Mouse (Mus musculus) adrenal gland, adult 2 months (tissue): Measurements from ENCODE around the gene Prr15. TPM values are rescaled to one million over a fixed set of nuclear protein-coding genes. Genes with fewer than 3 reads are reported as not detected.
A peak's percentile ranks its signal among the peaks of the same experiment; 100 is the strongest.

Source experiments
- DNase-seq: peaks from one replicate; pipeline ENCODE4 v3.0.0; 2021
- polyA plus RNA-seq: library from polyadenylated mRNA; depleted of rRNA; stranded (reverse); fragments of >200 nt; gene quantifications from 2 replicates; pipeline ENCODE4 v1.2.3, GENCODE M21; 2012
- total RNA-seq, 2 experiments: library from RNA; stranded (reverse); gene quantifications; 2 replicates each; pipeline ENCODE4 v1.2.3; 2021

The Prr15 gene
- total and polyA plus RNA-seq, 3 experiments = 1.4 to 6.2 (median 2.1) TPM

DNA sequence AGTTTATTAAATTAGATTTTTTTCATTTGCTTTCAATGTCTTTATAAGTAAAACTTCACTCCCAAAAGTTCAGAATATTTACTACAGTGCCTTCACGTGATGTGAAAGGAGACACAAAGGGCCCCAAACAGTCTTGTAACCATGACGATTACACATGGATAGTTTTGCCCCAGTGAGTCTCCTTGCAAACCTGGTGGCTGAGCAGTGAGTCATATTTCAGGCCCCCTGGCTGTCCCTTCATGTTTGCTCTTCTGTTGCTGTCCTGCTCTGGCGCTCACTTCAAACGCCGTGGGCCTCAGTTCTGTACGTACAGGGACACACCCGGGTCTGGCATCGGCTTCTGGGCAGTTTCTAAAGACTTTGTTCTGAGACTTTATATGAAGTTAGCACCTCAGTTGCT, 6.6 kb downstream of the Prr15 start:
- peak; percentile 47 for DNase-seq

DNA sequence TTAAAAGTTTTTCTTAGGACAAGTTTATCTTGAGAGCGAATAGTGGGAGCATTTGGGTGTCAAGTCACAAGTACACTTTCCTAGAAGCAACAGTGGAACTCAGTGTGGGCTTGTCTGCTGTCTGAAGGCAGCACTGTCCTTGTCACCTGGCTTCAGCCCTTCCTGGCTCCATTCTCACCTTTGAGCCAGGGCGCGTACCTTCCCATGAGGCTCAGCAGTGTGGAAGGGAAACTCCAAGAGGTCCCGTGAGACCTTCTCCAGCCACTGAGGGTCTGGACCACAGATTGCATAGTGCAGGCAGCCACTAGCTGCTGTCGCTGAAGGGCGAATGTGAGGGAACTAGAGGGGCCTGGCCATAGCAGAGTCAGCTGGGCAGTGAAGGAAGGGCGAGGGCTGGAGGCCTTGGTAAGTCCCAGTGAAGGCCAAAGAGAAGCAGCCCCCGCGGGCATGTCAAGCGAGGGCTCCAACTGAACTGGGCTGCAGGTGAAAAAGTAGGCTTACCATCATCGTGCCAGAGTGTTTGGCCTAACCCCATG, 7.5 kb downstream of the Prr15 start:
- DNase-seq = peak; percentile 29

- DNase-seq = no peak
Measured at GRCm38 (mm10) chr6:54333652-54334396, 8.2 kb downstream of the Prr15 start.

- no peak for DNase-seq
Measured at GRCm38 (mm10) chr6:54337321-54337720, 11.7 kb downstream of the Prr15 start.

DNA sequence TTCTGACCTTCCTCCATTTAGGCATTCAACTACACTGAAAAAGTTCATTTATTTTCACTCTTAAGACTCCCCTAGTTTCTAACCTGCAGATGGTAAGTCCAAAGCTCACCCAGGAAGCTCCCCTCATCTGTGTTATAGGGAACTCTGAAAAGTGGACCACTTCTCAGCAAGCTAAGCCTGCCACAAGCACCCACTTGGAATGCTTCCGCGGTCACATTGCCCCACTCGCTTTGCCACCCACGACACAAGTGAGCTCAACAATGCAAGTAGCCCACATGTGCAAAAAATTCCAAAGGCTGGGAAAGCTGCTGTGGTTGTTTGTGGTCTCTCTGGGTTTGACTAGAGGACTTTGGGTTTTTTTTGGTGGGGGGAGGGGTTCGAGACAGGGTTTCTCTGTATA, 15.5 kb downstream of the Prr15 start:
- DNase-seq = no peak

- DNase-seq = no peak
Measured at GRCm38 (mm10) chr6:54342223-54342622, 16.6 kb downstream of the Prr15 start.

- DNase-seq = no peak
Measured at GRCm38 (mm10) chr6:54351860-54352259, 26.2 kb downstream of the Prr15 start.

GRCm38 (mm10) chr6:54352931-54353690, 27.5 kb downstream of the Prr15 start:
- DNase-seq = peak; percentile 72

DNA sequence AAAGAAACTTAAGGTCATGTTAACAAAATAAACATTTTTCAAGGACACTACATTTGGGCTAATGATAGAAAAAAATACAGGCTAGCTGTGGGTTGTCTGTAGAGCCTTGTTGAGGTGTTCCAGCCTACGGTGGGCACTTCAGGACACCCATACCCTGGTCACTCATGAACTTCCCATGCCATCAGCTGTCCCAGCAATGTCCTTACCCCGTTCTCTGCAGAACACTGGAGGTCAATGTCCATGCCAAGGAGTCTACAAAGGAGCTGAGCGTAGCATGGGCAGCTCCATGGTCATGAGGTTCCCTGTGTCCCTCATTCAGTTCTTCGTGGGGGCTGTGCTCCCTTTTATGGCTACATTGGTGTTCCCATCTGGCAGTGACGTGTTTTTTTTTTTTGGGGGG, 28.1 kb downstream of the Prr15 start:
- DNase-seq = no peak

DNA sequence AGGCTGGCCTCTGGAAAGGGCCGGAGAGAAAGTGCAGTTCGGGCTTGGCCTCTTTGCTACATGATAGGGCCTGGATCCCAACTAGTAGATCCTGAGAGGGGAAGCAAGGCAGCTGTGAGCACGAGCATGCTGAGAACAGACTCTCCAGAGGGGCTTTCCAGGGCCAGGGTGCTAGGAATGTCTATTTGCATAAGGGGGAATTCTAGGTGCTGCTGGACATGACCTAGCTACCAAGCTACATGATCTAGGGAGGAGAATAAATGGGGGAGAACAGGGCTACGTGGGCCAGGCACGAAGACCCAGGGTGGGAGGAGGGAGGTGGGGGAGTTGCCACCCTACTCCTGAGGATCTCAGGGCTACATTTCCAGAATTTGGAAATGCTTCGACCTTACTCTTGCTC, 30.0 kb downstream of the Prr15 start:
- no peak for DNase-seq

DNA sequence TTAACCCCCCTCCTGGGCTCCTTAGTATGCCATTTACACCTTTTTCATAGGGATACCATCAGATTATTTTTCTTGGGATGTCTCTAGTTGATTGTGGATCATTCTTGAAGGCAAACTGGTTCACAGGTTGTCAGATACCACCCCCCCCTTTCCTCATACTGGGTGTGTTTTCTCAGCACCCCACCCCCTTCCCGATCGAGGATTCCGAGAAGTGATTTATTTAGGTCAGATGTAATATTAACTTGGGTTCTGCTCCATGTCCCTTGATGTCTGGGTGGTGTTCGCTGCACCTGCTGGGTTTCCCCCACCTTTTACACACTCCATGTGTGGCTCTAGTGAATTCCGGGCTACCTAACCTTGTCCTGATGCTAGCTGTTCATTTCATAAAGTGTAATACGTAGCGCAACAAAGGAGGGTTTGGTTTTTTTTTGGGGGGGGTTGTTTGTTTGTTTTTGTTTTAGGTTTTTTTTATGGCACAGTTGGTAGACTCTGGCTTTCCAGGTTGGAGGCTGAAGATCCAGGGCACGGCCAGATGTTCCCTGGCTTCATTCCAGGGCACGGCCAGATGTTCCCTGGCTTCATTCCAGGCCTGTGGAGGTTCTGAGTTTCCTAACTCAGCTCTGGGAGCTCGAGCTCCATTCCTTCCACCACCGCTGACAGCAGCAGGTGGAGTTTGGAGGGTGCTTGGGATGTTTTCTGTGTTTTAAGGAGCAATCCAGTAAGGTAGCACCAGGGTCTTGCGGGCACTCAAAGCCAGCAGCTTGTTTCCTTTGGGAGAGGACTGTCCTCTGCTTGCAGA, 37.1 kb downstream of the Prr15 start:
- no peak for DNase-seq

DNA sequence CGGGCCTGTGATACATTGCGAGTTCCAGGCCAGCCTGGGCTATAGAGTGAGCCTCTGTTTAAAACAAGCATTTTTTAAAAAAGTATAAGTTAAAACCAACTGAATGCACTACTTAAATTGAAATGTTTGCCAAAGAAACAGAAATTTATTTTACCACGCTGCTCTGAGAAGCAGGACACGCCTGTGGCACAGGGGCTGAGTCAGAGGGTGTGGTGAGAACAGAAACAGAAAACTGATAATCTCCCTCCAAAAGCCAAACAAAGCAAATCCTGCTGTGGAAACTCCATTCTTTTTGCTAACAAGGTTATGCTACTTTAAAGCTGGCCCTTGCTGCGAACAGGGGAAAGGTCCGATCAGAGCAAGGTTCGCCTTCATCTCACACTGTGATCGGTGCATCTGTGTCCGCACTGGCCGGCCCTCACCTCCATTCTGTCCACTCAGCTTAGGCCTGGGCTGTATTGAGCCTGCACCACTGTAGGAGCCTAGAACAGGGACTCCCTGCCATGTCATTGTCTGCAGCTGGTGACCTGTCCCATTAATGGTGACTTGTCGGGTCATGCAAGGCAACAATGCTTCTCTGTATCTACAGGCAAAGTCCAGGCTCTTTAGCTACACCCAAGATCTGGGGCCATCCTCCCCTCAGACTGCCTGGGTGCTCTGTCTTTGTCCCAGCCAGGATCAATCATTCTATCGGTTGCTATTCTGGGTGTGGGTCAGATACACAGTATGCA, 38.9 kb downstream of the Prr15 start:
- no peak for DNase-seq

DNA sequence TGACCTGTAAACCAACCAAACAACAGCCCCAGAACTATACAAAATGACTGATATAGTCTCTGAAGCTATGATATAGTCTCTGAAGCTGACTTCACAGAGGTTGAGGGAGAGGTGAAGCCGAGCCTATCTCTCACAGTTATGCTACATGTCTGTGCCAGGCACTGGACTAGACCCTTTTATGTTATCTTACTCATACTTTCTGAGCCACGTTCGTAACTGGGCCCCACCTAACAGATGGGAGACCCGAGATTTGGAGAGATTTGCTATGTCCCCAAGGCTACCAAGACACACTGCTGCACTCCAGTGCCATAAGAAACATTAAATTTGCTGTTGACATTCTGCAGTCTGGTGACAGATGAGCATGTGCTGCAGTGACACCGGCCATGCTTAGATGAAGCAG, 41.0 kb downstream of the Prr15 start:
- no peak for DNase-seq

GRCm38 (mm10) chr6:54368071-54368470, 42.4 kb downstream of the Prr15 start:
- peak; percentile 42 for DNase-seq

GRCm38 (mm10) chr6:54369913-54370542, 44.4 kb downstream of the Prr15 start:
- DNase-seq = no peak

DNA sequence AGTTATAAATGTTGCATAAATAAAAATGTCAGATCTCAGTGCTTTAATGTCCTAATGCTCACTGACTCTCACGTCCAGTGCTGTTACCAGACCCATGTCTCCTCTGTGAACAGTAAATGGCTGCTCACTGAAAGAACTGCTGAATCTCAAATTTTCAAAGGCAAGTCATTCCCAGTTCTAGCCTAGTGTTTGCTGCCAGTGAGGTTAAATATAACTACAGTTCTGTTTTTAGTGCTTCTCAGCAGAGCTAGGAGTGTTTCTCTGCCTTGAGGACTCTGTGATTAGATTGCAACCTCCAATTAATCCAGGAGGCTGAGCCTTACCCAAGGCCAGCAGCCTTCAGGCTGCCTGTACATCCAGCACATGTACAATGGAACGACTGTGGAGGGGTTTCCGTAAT, 46.2 kb downstream of the Prr15 start:
- DNase-seq = no peak

DNA sequence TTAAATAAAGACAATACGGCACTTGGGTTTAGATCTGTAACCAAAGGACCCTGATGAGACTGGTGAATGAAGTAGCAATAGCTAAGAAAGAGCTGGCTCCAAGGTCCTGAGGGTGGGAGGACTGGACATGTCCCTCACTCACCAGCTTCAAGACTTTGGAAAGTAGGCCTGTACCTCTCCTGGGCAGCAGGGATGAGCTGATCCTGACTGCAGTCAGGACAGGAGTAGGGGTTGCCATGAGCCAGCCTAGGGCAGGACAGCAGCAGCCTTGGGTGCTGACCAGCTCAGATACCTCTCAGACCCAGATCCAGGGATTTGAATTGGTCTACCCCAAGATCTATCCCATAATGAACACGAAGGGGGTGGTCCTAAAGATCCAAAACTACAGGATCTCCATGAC, 53.7 kb downstream of the Prr15 start:
- DNase-seq = no peak
